Mouse (Mus musculus): ENCODE data around the gene Grik4.

GRCm38 (mm10) chr9:42958401-42958800 is 14.1 kb upstream of the Grik4 start:
- TF ChIP-seq CTCF (IDR thresholded peaks at IDR 0.05; ENCODE audit: borderline replicate concordance, insufficient read depth, low read length) (no peak), POLR2A (IDR thresholded peaks at IDR 0.05; ENCODE audit: low read depth, low read length) (no peak)

Measured in embryonic fibroblast, embryonic 13.5 days (primary cell).